Mouse (Mus musculus) CH12.LX (cell line): Measurements from ENCODE around the gene Hhex. TPM values are rescaled to one million over a fixed set of nuclear protein-coding genes. Genes with fewer than 3 reads are reported as not detected.

Experiments
- DNase-seq: peaks from one replicate; pipeline ENCODE4 v3.0.0-alpha.2; 2013; ENCODE audit errors: extremely low read depth
- H3K27ac ChIP-seq: 2 replicates; pipeline ENCODE4 v1.5.1; 2012; ENCODE audit warnings: low read depth, mild to moderate bottlenecking, control low read depth, moderate library complexity; ENCODE audit not compliant: insufficient read depth
- H3K27me3 ChIP-seq: replicated peaks from 2 replicates; pipeline ENCODE3; 2012; ENCODE audit warnings: inconsistent platforms
- H3K36me3 ChIP-seq, 2 experiments: replicated peaks in 1 of 2; 2 replicates each; pipeline versions ENCODE3 to v1.6.1; 2012; ENCODE audit warnings: inconsistent platforms in 1 of 2, low read length in 1 of 2, mild to moderate bottlenecking in 1 of 2, mixed read lengths in 1 of 2, moderate library complexity in 1 of 2; ENCODE audit not compliant: control insufficient read depth in 1 of 2, insufficient read depth in 1 of 2
- H3K4me1 ChIP-seq, 2 experiments: 2 replicates each; pipeline ENCODE4 v1.6.1; 2012; ENCODE audit warnings: inconsistent platforms in 1 of 2, moderate library complexity in 1 of 2; ENCODE audit not compliant: insufficient read depth in 2 of 2, control insufficient read depth in 1 of 2
- H3K4me2 ChIP-seq: 2 replicates; pipeline ENCODE4 v1.6.1; 2012; ENCODE audit warnings: low read depth, mild to moderate bottlenecking, control low read depth; ENCODE audit not compliant: poor library complexity, insufficient read depth, severe bottlenecking
- H3K4me3 ChIP-seq, 3 experiments: fragments of 150-350 bp in 1 of 3; sonication (generic) in 1 of 3; replicated peaks in 1 of 3; 2 replicates each; pipeline versions ENCODE3 to v1.5.1; 2011 to 2012; ENCODE audit warnings: low read depth in 2 of 3, low read length in 2 of 3, mild to moderate bottlenecking in 2 of 3, moderate library complexity in 2 of 3, control low read depth in 1 of 3, improper control_type of control experiment in 1 of 3, inconsistent platforms in 1 of 3, mixed read lengths in 1 of 3; ENCODE audit not compliant: poor library complexity in 1 of 3
- H3K79me2 ChIP-seq: replicated peaks from 2 replicates; pipeline ENCODE4 v1.6.1; 2012; ENCODE audit warnings: mild to moderate bottlenecking, moderate library complexity; ENCODE audit not compliant: control insufficient read depth, poor library complexity, insufficient read depth, severe bottlenecking; ENCODE audit errors: extremely low read depth
- H3K9ac ChIP-seq: 2 replicates; pipeline ENCODE4 v1.6.1; 2012; ENCODE audit warnings: low read depth, mild to moderate bottlenecking, control low read depth, moderate library complexity; ENCODE audit not compliant: insufficient read depth
- H3K9me3 ChIP-seq: replicated peaks from 2 replicates; pipeline ENCODE3; 2012; ENCODE audit warnings: low read length, inconsistent platforms, mixed read lengths
- BHLHE40 ChIP-seq: IDR thresholded peaks from 2 replicates; pipeline ENCODE4 v1.6.1; 2011; ENCODE audit warnings: mild to moderate bottlenecking, low read depth, low read length, improper control_type of control experiment
- CHD1 ChIP-seq: IDR thresholded peaks from 2 replicates; pipeline ENCODE4 v1.6.1; 2012; ENCODE audit warnings: low read depth, low read length, improper control_type of control experiment, inconsistent platforms
- CTCF ChIP-seq, 2 experiments: IDR thresholded peaks in 1 of 2; conservative IDR thresholded peaks in 1 of 2; 2 replicates each; pipeline ENCODE4 v1.5.1; 2011 to 2012; ENCODE audit warnings: low read depth in 2 of 2, low read length in 2 of 2, improper control_type of control experiment in 1 of 2, inconsistent platforms in 1 of 2, mild to moderate bottlenecking in 1 of 2, moderate library complexity in 1 of 2
- E2F4 ChIP-seq: IDR thresholded peaks from 2 replicates; pipeline ENCODE4 v1.6.1; 2011; ENCODE audit warnings: low read depth, low read length, improper control_type of control experiment; ENCODE audit not compliant: insufficient replicate concordance
- ELF1 ChIP-seq: IDR thresholded peaks from 2 replicates; pipeline ENCODE4 v1.6.1; 2014; ENCODE audit warnings: low read depth, mild to moderate bottlenecking, inconsistent platforms, low read length, improper control_type of control experiment
- GABPA ChIP-seq: IDR thresholded peaks from 2 replicates; pipeline ENCODE4 v1.6.1; 2012; ENCODE audit warnings: low read depth, low read length, improper control_type of control experiment, inconsistent platforms; ENCODE audit not compliant: insufficient replicate concordance
- IRF4 ChIP-seq: IDR thresholded peaks from 2 replicates; pipeline ENCODE4 v1.6.1; 2014; ENCODE audit warnings: low read depth, mild to moderate bottlenecking, inconsistent platforms, low read length, improper control_type of control experiment
- JUN ChIP-seq: IDR thresholded peaks from 2 replicates; pipeline ENCODE4 v1.6.1; 2011; ENCODE audit warnings: low read depth, mild to moderate bottlenecking, low read length, improper control_type of control experiment, moderate library complexity; ENCODE audit not compliant: insufficient read depth
- MAFK ChIP-seq: IDR thresholded peaks from 2 replicates; pipeline ENCODE4 v1.6.1; 2011; ENCODE audit warnings: low read length, improper control_type of control experiment; ENCODE audit not compliant: insufficient replicate concordance
- MEF2A ChIP-seq: IDR thresholded peaks from 2 replicates; pipeline ENCODE4 v1.6.1; 2014; ENCODE audit warnings: low read depth, mild to moderate bottlenecking, inconsistent platforms, low read length, improper control_type of control experiment, borderline replicate concordance
- MYC ChIP-seq: IDR thresholded peaks from 2 replicates; pipeline ENCODE4 v1.6.1; 2011; ENCODE audit warnings: low read depth, mild to moderate bottlenecking, improper control_type of control experiment, low read length
- NELFE ChIP-seq: IDR thresholded peaks from 2 replicates; pipeline ENCODE4 v1.6.1; 2011; ENCODE audit warnings: low read depth, low read length, improper control_type of control experiment
- POLR2AphosphoS2 ChIP-seq: IDR thresholded peaks from 2 replicates; pipeline ENCODE4 v1.6.1; 2011; ENCODE audit warnings: low read depth, low read length, improper control_type of control experiment
- RAD21 ChIP-seq: IDR thresholded peaks from 2 replicates; pipeline ENCODE4 v1.6.1; 2011; ENCODE audit warnings: low read depth, mild to moderate bottlenecking, low read length, improper control_type of control experiment, moderate library complexity
- SMC3 ChIP-seq: IDR thresholded peaks from 2 replicates; pipeline ENCODE4 v1.6.1; 2011; ENCODE audit warnings: low read depth, low read length, improper control_type of control experiment
- TBP ChIP-seq: conservative IDR thresholded peaks from 2 replicates; pipeline ENCODE4 v1.6.1; 2011; ENCODE audit warnings: low read depth, low read length, improper control_type of control experiment
- TCF12 ChIP-seq: IDR thresholded peaks from 2 replicates; pipeline ENCODE4 v1.6.1; 2014; ENCODE audit warnings: low read depth, mild to moderate bottlenecking, inconsistent platforms, low read length, improper control_type of control experiment
- USF2 ChIP-seq: conservative IDR thresholded peaks from 2 replicates; pipeline ENCODE4 v1.6.1; 2011; ENCODE audit warnings: low read depth, low read length, improper control_type of control experiment
- ZMIZ1 ChIP-seq: IDR thresholded peaks from 2 replicates; pipeline ENCODE4 v1.6.1; 2012; ENCODE audit warnings: low read depth, mild to moderate bottlenecking, inconsistent platforms, low read length, improper control_type of control experiment
- dilution Hi-C: fragments of 300-500 bp; cut with MboI; formaldehyde crosslinking; loops from 2 replicates; pipeline ENCODE4 v1.14.3; 2020; ENCODE audit warnings: low sequenced_read_pairs; ENCODE audit not compliant: extremely low pct_unique_long_range_greater_than_20kb, extremely low pct_ligation_motif_present
- in situ Hi-C: fragments of 300-500 bp; cut with MboI; formaldehyde crosslinking; loops from 3 replicates; pipeline ENCODE4 v1.14.3; 2019; ENCODE audit warnings: low sequenced_read_pairs, low pct_ligation_motif_present, low pct_unique_long_range_greater_than_20kb, mixed read lengths
- polyA plus RNA-seq: library from polyadenylated mRNA; unstranded; fragments of >175 nt; gene quantifications from 2 replicates; pipeline ENCODE4 v1.2.1, GENCODE M21; 2012; ENCODE audit warnings: low read depth; ENCODE audit not compliant: insufficient read length
- total RNA-seq, 2 experiments: library from RNA; depleted of rRNA; stranded (reverse); fragments of 300-350 nt in 1 of 2; fragments of >200 nt in 1 of 2; gene quantifications; 2 replicates each; pipeline ENCODE4 v1.2.3; 2012 to 2014

Hhex gene
- total and polyA plus RNA-seq, 3 experiments: 7.3 to 42.0 (median 9.1) TPM

DNA sequence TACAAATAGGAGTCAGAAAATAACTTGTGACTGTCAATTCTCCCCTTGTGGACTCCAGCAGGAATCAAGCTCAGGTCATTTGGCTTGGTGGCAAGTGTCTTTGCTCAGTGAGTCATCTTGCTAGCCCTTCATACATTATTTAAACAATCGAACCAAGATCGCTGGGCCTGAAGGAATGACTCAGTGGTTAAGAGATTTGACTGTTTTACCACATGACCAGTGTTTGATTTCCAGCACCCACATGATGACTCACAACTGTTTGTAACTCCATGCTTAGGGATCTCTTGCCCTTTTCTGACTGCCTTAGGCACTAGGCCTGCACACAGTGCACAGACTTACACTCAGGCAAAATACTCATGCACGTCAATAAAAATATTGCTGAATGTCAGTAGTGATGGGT lies 42.7 kb upstream of the Hhex start:
- in situ Hi-C loops: no loop called here
- H3K4me1 ChIP-seq: peaks cover 0 to 5% of the 10 kb centered on the region in 2 experiments; a peak in 1 of 4 replicates
- dilution Hi-C loops: no loop called here
- peaks cover 7% of the 10 kb centered on the region; the same call in 1 of the 2 replicates for H3K79me2 ChIP-seq
- H3K4me3 ChIP-seq: no peak overlapping the region
- H3K27me3 ChIP-seq: no peaks in the 10 kb centered on the region
- no peak overlapping the region for H3K27ac ChIP-seq
- no peaks in the 10 kb centered on the region for H3K9me3 ChIP-seq
- peaks cover 41 to 78% of the 10 kb centered on the region in 2 experiments for H3K36me3 ChIP-seq
- H3K4me2 ChIP-seq: no peak overlapping the region
- no peak for TF ChIP-seq IRF4
- no peak for TF ChIP-seq RAD21
- TF ChIP-seq TBP: no peak
- no peak for TF ChIP-seq GABPA
- no peak for TF ChIP-seq JUN
- no peak for TF ChIP-seq ELF1
- TF ChIP-seq CTCF (conservative IDR thresholded peaks at IDR 0.05 in 1 of 2, IDR thresholded peaks at IDR 0.05 in 1 of 2; ENCODE audit: low read depth in 2 of 2, low read length in 2 of 2): no peak
- TF ChIP-seq POLR2AphosphoS2: no peak
- TF ChIP-seq MEF2A: no peak
- no peak for TF ChIP-seq CHD1
- TF ChIP-seq MYC: no peak
- no peak for TF ChIP-seq MAFK
- no peak for TF ChIP-seq E2F4
- no peak for TF ChIP-seq BHLHE40
- no peak for TF ChIP-seq TCF12
- no peak for TF ChIP-seq SMC3
- no peak for TF ChIP-seq USF2
- TF ChIP-seq ZMIZ1: no peak
- TF ChIP-seq, all 38 proteins: peak for 0
- DNase-seq: no peak
- no peak overlapping the region for H3K9ac ChIP-seq

DNA sequence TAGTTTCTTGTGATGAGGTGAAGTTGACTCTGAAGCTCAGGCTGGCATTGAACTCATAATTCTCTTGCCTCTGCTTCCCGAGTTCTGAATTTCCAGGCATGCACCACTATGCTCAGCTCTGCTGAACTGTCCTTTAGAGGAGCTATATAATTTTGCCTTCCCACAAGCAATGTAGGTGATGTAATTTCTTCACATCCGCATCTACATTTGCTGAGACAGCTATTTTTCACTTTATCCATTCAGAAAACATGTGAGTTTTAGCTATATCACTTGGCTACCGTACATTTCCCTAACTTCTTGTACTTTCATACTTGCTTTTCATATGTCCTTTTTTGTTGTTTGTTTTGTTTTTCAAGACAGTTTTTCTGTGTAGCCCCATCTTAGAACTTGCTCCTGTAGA lies 38.3 kb upstream of the Hhex start:
- Histone ChIP-seq H3K4me2 (no peak overlapping the region), H3K27me3 (no peaks in the 10 kb centered on the region), H3K79me2 (peaks cover 9% of the 10 kb centered on the region; the same call in 1 of the 2 replicates), H3K4me3 (no peak overlapping the region), H3K9ac (no peak overlapping the region), H3K9me3 (no peaks in the 10 kb centered on the region), H3K36me3 (peaks cover 41 to 84% of the 10 kb centered on the region in 2 experiments), H3K27ac (no peak overlapping the region), H3K4me1 (peaks cover 0 to 5% of the 10 kb centered on the region in 2 experiments; a peak in 1 of 4 replicates)
- DNase-seq: no peak
- dilution Hi-C loops: no loop called here
- TF ChIP-seq NELFE: no peak
- TF ChIP-seq MAFK: peak; percentile 77
- in situ Hi-C loops: no loop called here
